Comparison of ENCODE assay signal across 16 mouse cellular contexts in genomic region chr4:122873003-122873402, GRCm38 (mm10). TPM values are rescaled to one million over a fixed set of nuclear protein-coding genes. Genes with fewer than 3 reads are reported as not detected.
DNase-seq lines count a peak whose midpoint lies in the region; ATAC-seq lines count a peak whose summit lies in the region.
"Had no signal": no experiment of that assay in that cellular context is flagged by ENCODE, and none has a peak within 500 bp of the region (broad histone marks: within the 10 kb centered on the region; RNA-seq: fewer than 3 reads in every experiment).

No protein-coding gene starts in this region.

- H3K4me3 ChIP-seq in liver, embryonic 15.5 days (replicated peaks): peak overlapping the region; percentile 6; the same call in 1 of the 2 replicates
- H3K4me3 ChIP-seq: forebrain, embryonic 12.5 days; heart, embryonic 12.5 days; hindbrain, embryonic 12.5 days; midbrain, embryonic 12.5 days had no signal

- no peak overlapping the region for H3K27ac ChIP-seq in liver, embryonic 15.5 days (replicated peaks)
- H3K27ac ChIP-seq: forebrain, embryonic 12.5 days; hindbrain, embryonic 12.5 days; midbrain, embryonic 12.5 days had no signal

- DNase-seq in thymus, postnatal 14 days: peak; percentile 54
- no peak for DNase-seq in thymus, adult 18-20 months
- DNase-seq in c-Kit-positive CD71-positive TER-119-positive erythroid progenitor cells, embryonic 14.5 days (ENCODE audit: low spot score): peak; percentile 54
- DNase-seq in spleen, postnatal 4 days (ENCODE audit: low spot score in 2 of 2): no peak
- no peak for DNase-seq in cerebellum, postnatal 10 days
- DNase-seq in left cerebral cortex, postnatal 10 days (ENCODE audit: extremely low spot score in 1 of 2, low spot score in 2 of 2): no peak
- DNase-seq: adrenal gland, postnatal 36 days; cerebellum, adult 9-11 months; gastrocnemius, postnatal 10 days; kidney, adult 2 months; lung, embryonic 14.5 days had no signal

- H3K9me3 ChIP-seq in liver, embryonic 15.5 days (replicated peaks): no peaks in the 10 kb centered on the region
- H3K9me3 ChIP-seq: forebrain, embryonic 12.5 days; heart, embryonic 12.5 days; hindbrain, embryonic 12.5 days; midbrain, embryonic 12.5 days had no signal

- peak overlapping the region; percentile 51 for H3K4me2 ChIP-seq in liver, embryonic 15.5 days
- H3K4me2 ChIP-seq: forebrain, embryonic 12.5 days; heart, embryonic 12.5 days; hindbrain, embryonic 12.5 days; lung, embryonic 14.5 days; midbrain, embryonic 12.5 days had no signal

- peak; percentile 59 for ATAC-seq in liver, embryonic 15.5 days (ENCODE audit: insufficient read depth)

- peaks cover 37% of the 10 kb centered on the region for H3K4me1 ChIP-seq in liver, embryonic 15.5 days (replicated peaks)
- H3K4me1 ChIP-seq: forebrain, embryonic 12.5 days; hindbrain, embryonic 12.5 days; midbrain, embryonic 12.5 days had no signal

- H3K36me3 ChIP-seq in liver, embryonic 15.5 days (replicated peaks): peaks cover 41% of the 10 kb centered on the region

- 13% methylated on average over 5 of the region's 5 CpGs for WGBS in liver, embryonic 15.5 days (ENCODE audit: insufficient replicate concordance)

- H3K9ac ChIP-seq in liver, embryonic 15.5 days: no peak overlapping the region
- H3K9ac ChIP-seq: forebrain, embryonic 12.5 days; heart, embryonic 12.5 days; hindbrain, embryonic 12.5 days; lung, embryonic 14.5 days; midbrain, embryonic 12.5 days had no signal

- intact Hi-C loops in left cerebral cortex, postnatal 10 days (cut with DNase I): no loop called here

- H3K27me3 ChIP-seq in liver, embryonic 15.5 days: no peaks in the 10 kb centered on the region
- H3K27me3 ChIP-seq: forebrain, embryonic 12.5 days; heart, embryonic 12.5 days; hindbrain, embryonic 12.5 days; midbrain, embryonic 12.5 days had no signal

RNA-seq across cellular contexts. Expression of gene Cap1, which starts 12.9 kb away (rescaled TPM):
- polyA plus RNA-seq in liver, embryonic 15.5 days (2015; fragmentation: Nextera tagmentation; extraction: Ambion mirVana): 24.6 and 25.4 TPM in 2 replicates
- total RNA-seq in left cerebral cortex, postnatal 10 days (2021): 100 to 1,000 TPM; 203 to 204 TPM

RNA-seq across cellular contexts. Expression of gene Ppt1, which starts 37.0 kb away (rescaled TPM):
- 18.9 and 20.1 TPM in 2 replicates for polyA plus RNA-seq in liver, embryonic 15.5 days (2015; fragmentation: Nextera tagmentation; extraction: Ambion mirVana)
- 10 to 100 TPM; 74.2 to 77.4 TPM for total RNA-seq in left cerebral cortex, postnatal 10 days (2021)

Comparison
In these comparisons a context has a peak if more than half of its experiments do, and no peak if none do; other contexts are left out.
1. DNase-seq: peak in thymus, postnatal 14 days (single experiment) and c-Kit-positive CD71-positive TER-119-positive erythroid progenitor cells, embryonic 14.5 days (single experiment); none in thymus, adult 18-20 months (0 of 2), spleen, postnatal 4 days (0 of 2), cerebellum, postnatal 10 days (0 of 2) and left cerebral cortex, postnatal 10 days (0 of 2).